Mouse (Mus musculus) embryo, embryonic 9.5 days (tissue): ENCODE data around the gene Hira.
"Not testable (repeated sequence)": the region's sequence is repeated elsewhere in the genome, so short reads cannot be mapped to it uniquely, and the experiment has no call there.

Experiments
- DNase-seq: peaks from one replicate; pipeline ENCODE4 v3.0.0-alpha.2; 2017; ENCODE audit errors: extremely low spot score

The Hira gene

DNA sequence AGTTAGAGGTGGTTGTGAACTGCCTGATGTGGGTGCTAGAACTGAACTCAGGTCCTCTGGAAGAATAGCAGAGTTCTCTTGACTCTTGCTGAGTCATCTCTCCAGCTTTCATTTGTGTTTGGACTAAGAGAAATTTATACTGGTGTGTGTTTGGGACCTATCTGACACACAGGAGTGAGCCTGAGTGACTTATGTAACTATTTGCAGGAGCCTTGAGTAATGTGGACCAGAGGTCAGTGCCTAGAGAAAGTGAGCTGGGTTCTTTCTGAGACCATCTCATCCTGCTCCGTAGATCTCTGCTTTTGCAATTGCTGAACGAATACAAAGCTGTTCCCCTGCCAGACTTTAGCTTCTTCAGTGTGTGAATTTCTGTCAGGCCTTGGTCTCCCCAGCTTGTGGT lies 44.9 kb downstream of the Hira start:
- DNase-seq = no peak

DNA sequence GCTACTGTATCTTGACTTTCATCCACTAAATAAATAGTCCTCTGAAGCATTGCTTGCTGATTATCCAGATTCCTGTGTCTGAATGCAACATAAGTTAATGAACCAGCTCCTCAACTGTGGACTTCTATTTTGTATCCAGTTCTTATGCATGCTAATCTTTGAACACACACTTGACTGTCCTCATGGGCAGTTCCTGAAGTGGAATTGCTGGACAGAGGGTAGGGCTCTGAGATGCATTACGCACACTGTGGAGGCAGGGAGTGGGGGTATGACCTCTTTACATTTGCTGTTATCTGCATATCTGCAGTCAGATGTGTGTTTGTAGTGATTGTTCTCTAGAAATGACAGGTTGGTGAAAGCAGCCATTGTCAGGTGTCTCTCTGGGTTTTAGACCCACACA lies 51.1 kb downstream of the Hira start:
- no peak for DNase-seq

DNA sequence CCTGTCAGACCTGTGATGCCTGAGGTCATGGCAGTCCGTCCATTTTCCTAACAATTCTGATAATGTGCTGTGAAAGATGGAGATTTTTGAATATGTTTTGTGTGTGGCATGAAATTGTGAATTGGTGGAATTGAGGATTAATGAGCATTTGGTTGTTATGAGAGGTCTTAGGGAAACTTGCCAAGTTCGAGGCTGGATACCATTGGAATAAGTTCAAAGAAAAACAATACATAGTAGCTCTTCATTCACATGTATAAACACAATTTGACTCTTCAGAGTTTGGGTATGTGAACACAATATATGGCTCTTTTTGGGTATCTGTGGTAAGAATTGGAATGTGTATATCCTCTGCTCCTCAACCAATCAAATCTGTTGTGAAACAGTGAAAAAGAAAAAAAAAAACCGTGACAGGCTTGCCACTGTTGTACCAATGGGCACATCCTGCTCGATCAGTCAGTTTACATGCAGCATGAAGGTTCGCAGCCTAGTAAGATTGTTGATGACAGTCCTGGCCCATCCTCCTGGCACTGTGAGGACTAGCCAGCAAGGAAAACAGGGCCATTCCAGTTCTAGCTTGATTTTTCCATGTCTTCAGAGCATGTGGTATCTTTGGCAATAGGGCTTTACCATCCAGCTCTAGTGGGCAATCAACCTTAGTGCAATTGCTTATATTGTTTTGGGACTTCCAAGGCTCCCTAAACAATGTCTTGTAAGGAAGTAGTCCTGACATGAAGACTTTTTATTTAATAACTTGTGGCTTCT lies 61.7 kb downstream of the Hira start:
- DNase-seq = no peak

DNA sequence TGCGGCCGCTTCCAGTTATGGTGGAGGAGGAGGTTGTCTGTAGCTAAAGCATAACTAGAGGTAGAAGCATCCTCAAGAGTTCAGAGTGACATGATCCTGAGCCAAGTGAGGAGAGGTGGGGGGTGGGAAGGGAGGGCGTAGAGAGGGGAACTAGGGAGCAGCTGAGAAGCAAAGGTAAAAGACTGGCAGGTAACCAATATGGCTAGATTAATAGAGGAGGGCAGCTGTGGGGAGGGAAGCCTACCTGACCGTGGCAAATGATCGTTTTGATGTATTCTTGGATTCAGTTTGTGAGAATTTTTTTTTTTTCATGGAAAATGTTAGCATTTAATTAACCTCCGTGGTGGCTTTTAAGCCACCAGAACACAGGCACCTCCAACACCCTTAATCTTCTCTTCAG lies 67.1 kb downstream of the Hira start:
- DNase-seq = no peak

DNA sequence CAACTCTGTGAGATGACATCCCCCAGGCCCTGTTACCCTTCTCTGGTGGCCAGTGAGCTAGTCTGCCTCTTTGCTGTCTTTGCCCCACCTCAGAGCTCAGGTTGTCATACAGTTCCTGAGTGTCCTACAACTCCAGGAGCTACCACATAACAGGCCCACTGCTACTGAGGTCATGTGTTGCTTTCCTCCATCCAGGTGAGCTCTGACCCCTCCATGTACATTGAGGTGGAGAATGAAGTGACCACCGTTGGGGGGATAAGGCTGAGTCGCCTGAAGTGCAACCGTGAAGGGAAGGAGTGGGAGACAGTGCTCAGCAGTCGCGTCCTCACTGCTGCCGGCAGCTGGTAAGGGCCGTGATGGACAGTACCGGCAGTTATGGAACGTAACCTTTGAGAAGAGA lies 72.1 kb downstream of the Hira start:
- no peak for DNase-seq

DNA sequence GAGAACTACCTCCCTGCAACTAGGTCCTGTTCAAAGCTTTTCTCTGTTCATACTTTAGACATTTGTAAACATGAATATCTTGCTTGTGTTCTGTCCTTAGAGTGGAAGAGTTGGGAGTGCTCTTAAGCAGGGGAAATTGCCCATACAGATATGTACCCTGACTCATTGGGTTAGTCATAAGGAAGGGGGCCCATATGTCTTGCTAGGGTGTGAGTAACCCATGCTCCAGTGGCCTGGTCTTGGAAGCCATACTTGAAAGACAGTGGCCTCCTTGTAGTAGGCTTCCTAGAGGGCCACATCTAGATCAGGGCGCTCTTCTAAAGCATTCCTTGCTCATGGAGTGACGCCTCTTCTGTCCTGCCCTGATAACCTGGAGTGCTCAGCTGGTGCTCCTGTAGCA lies 73.5 kb downstream of the Hira start:
- DNase-seq = no peak

DNA sequence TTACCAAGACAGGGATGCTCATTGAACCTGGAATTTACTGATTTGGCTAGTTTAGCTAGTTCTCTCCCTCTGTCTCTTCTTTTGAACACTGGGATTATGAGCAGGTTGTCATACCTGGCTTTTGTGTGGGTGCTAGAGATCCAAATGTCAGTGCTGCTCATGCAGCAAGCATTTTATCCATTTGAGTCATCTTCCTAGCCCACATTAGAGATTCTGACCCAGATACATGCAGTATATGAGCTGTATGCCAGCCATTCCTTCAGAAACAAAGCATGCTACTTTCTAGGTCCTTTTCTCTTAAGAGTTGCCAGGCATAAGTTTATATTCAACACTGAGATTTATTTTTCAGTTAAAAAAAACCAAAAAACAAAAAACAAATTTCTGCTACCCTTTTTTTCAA lies 76.0 kb downstream of the Hira start:
- DNase-seq = no peak

DNA sequence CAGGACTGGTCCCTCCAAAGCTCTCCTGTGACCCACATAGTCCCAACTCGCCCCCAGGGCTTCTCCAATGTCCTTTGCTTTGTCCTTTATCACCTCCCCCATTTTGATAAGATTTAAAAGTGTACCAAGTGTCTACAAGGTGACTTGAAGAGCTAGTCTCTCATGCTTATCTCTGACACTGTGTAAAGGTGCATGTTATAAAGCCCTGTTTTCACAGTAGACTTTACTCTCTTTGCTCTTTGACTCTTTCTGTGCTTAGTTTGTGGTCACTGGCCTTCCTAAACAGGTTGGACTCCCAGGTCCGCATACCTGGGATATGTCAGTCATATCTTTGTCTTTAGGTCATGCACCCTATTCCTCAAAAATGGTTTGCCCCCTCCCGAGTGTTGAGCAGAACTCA lies 78.2 kb downstream of the Hira start:
- no peak for DNase-seq

DNA sequence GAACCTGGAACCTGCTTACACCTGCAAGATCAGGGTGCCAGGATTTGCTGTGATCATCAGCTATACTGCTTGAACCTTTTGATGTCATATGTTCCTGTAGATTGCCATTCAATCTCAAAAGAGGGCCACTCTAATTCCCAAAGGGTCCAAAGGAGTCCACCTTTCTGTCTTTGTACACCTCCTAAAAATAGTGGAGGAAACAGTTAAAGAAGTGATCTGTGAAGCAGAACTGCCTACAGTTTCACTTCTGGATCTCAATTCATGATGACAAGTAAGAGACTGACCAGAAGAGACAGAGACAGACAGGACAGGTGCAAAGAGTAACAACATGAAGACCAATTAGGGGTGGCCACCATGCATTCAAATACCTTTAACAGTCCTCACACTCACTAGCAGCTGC lies 86.6 kb downstream of the Hira start:
- no peak for DNase-seq

DNA sequence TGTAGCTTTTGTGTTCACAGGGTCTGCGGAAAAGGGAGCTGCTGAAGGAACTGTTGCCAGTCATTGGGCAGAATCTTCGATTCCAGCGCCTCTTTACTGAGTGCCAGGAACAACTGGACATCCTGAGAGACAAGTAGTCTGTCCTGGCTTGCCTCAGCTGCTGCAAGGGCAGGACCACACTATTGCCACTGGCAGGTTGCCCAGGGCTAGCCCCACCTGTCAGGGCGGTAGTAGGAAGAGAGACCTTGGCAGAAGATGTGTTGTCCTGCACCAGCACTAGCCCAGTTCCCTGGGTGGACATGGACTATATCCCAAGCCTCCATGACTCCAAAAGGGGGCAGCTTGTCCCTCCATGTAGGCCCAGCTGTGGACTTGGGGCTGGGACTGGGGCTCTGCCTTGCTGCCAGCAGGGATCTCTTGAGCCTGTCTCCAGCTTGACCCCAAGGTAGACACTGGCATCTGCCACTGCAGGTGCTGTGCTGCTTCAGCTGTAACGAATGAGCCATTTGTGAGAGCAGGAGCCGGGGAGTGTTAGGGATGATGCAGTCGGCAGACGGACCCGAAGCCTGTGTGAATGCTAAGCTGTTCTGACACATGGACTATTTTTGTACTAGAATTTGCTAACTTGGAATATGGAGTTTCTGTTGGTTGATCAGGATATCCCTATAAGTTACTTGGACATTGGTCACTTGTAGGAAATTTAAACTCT lies 92.7 kb downstream of the Hira start:
- DNase-seq = no peak

DNA sequence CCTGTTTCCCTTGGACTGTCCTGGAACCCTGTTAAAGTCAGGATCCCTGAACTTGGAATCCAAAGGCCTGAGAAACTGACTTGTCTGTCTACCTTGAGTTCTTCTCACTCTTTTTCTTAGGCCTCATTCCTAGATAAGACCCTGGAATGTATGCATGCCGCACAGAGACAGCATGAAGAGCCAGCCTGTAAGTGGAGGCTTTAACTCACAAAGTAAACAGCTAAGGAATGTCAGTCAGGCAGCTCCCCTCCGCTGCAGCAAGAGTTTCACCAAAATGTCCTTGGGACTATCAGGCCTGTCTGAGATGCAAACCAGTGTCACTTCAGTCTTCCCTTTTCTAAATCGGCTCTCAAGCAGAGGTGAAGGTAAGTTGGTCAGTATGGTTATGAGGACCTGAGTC lies 94.0 kb downstream of the Hira start:
- no peak for DNase-seq

DNA sequence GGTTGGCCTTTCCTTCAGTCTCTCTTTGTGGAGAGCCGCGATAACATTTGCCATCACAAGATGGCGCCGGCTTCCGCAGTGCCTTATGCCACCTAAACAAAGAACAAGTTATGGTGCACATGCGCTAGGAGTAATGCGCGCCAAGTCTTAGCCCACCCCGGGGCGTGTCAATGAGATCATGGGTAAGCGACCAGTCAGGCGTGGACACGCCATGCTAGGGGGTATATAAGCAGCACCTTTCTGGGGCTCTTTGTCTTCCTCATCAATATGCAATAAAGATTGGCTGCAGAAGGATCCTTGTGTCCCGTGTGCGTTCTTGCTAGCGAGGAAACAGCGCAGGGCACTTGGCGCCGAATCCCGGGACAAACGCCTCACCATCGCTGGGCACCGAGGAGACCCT lies 98.8 kb downstream of the Hira start:
- DNase-seq = not testable (repeated sequence)

DNA sequence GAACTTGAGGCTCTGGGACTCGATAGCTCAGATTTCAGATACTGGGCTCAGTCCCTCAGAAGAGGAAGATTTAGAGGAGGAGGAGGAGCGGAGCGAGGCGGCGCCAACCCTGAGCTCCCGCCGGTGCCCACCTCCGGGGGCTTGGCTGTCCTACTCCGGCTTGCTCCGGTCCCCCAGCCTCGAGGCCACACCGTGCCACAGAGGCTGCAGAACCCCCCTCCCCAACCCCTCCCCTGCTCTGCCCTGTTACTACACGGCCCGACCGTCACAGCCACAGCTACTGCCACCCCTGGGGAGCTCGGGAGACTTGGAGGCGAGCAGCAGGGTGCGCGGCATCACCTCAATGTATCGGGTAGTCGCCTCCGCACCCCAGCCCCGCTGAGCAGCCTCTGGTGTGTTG lies 99.5 kb downstream of the Hira start:
- DNase-seq = no peak

DNA sequence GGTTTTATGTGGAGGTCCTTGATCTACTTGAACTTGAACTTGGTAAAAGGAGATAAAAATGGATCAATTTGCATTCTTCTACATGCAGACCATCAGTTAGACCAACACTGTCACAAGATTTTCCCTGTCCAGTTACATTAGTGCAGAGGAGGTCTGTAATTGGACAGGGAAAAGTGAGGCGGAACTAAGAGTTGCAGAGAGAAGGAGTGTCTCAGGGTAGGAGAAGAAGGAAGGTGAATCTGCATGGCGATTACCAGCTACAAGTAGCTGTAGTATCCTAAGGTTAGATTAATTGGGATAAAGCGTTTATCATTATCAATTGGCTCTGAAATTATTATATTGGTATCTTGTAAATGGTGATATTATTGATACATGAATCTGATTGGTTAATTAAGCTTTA lies 109.5 kb downstream of the Hira start:
- no peak for DNase-seq

DNA sequence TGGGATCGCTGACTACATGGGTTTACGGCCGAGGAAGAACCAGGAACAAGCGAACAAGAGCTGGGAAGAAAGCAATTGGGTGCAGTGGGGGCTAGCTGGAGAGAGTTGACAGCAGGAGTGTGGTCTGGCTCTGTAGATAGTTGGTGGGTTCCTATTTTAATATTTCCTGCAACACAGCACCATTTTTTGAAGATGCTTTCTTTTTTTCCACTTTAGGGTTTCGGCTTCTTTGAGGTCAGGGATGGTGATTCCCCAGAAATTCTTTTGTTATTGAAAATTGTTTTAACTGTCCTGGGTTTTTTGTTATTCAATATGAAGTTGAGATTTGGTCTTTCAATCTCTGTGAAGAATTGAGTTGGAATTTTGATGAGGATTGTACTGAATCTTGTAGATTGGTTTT lies 110.0 kb downstream of the Hira start:
- DNase-seq = no peak

DNA sequence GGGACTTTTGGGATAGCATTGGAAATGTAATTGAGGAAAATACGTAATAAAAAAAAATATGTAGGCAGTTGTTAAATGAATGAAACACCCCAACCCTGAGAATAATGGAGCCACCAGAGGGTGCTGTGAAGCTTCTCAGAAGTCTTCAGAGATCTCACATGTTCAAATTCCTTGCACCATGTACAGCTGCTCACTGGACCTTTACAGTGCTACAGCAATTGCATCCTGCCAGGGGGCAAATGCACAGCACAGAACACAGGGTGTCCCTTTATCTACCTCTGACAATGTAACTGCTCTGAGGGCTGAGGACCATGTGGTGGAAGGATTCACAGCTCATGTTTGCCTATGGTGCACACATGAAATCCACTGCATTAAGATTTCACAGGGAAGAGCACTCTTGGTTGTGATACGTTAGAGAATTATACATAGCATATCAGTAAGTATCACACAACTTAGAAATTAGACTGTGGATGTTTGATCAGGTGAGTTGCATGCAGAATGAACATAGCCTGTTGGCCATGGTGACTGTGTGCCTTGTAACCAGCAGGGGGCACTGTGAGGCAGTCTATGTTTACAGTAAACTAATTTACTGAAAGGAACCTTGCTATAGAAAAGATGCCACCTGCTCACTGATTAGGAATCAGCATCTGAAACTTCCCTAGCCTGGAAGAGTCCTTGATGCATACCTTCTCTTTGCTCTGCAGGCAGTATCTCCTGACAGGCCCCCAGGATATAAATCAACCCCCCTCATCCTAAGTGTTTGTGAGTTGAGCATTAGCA lies 126.0 kb downstream of the Hira start:
- peak; percentile 19 for DNase-seq

DNA sequence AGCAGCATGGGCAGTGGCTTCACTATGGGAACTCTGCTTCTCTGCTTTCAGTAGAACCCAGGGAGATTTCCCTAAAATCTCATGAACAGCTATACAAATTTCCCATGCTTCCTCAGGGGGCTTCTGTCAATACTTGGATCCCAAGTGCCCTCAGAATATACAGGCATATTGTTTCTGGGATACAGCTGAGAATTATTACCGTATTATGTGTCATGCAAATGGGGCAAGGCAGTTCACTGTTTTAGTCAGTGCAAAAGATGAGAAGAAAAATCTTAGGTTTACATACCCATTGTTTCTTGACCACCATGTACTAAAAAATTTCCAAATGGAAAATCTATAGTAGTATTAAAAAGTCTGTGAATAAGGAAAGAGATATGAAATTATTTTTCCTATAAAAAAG lies 126.9 kb downstream of the Hira start:
- DNase-seq = no peak

DNA sequence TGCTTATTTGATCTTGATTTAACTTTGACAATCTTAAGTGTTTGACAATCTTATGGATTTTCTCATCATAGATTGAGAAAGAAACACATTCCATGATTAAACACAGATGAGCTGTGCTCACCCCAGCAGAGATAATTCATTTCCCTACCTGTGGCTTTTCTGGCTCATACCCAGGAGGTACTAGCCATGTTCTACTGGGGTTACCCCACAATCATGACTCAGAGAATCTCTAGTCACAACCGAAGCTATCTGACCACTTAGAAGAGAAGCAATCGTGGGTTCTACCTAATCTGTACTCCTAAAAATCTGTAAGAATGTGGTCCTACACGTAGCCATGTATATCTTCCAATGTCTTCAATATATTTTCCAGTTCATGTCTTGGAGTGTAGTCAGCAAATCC lies 128.5 kb downstream of the Hira start:
- no peak for DNase-seq

DNA sequence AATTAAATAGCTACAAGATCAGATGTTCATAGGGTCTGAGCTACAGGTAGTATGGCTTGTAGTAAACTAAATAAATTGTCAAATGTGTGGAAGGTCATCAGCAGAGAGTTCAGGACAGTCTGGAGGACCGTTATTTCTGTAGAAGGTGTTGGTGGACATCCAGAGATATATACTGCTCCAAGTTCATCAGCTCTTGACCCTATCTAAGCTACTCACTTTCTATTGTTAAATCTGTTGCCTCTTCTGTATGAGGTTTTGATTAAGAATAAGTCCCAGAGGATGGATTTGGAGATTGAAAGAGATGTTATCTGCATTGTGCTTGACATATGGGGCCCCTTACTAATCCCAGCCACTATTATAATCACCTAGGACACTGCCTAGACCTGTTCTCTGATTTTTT lies 129.9 kb downstream of the Hira start:
- DNase-seq = no peak

DNA sequence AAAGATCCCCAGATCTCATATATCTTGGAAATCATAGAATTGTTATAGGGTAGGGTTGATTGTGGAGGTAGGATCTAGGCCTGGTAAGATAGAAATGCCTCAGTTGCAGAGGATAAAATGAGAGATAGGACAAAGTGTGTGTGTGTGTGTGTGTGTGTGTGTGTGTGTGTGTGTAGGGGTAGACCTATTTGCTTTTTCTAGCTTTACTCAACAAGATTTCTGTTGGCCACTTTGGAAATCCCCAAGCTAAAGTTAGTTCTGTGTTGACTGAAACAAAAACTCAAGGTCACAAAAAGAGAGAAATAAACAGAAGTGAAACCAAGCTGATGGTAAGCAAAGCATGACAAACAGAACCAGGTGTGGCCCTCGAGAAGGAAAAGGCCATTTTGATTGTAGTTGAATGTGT lies 130.4 kb downstream of the Hira start:
- DNase-seq = not testable (repeated sequence)

DNA sequence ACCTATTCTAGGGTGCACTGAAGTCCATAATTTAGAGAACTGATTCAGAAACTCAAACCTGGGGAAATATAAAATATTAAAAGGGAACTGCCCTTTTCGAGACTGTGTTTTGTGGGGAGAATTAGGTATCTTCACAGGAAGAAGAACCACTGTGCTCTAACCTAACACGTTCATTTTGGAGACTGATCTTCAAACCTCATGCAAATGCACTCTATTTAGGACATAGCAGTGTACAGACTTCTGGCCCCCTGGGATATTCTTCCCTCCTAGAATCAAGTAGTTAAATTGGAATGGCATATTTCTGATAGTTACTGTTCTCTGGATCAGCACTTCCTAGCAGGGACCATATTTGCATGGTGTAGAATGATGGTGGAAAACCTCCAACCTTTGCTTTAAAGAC lies 133.9 kb downstream of the Hira start:
- DNase-seq = no peak

DNA sequence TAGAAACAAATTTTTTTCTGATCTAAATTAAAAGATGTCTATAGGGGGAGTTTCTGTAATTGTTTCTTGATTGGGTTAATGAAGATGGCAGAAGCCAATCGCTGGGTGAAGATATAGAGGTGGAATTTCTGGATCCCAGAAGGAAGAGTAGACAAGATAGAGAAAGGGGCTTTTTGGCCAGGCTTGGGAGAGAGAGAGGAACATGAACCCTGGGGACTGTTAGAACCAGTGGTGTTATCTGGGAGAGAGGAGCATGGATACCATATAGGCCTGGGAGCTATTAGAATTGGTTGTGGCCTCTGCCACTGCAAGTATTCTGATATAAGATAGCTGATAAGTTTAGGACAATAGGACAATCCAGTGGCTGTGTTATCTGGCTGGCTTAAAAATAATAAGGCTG lies 136.7 kb downstream of the Hira start:
- no peak for DNase-seq

DNA sequence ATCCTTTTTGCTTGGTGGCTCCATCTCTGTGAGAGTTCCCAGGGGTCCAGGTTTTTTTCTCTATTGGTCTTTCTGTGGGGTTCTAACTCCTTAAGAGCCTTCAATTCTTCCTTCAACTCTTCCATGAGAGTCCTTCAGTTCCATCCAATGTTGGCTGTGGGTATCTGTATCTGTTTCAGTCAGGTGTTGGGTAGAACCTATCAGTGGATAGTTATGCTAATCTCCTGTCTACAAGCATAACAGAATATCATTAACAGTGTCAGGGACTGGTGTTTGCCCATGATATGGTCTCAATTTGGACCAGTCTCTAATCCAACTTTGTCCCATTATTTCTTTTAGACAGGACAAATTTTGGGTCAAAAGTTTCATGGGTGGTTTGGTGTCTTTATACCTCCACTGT lies 137.8 kb downstream of the Hira start:
- DNase-seq = no peak
